Mouse (Mus musculus) E14TG2a.4 (cell line): ENCODE data around the gene Fut11.
A peak's percentile ranks its signal among the peaks of the same experiment; 100 is the strongest.

ENCODE experiments used
- H3K27me3 ChIP-seq: 2 replicates; pipeline ENCODE4 v1.6.1; 2014; ENCODE audit warnings: low read length, control low read depth; ENCODE audit not compliant: insufficient read depth
- H3K36me3 ChIP-seq: 2 replicates; pipeline ENCODE4 v1.6.1; 2014; ENCODE audit warnings: low read length, control low read depth; ENCODE audit not compliant: insufficient read depth
- H3K4me1 ChIP-seq: replicated peaks from 2 replicates; pipeline ENCODE4 v1.6.1; 2014; ENCODE audit warnings: low read depth, low read length, control low read depth
- H3K4me3 ChIP-seq: replicated peaks from 2 replicates; pipeline ENCODE4 v1.5.1; 2014; ENCODE audit warnings: mild to moderate bottlenecking, low read length
- H3K9me3 ChIP-seq: 2 replicates; pipeline ENCODE4 v1.6.1; 2014; ENCODE audit warnings: low read length, control low read depth
- CTCF ChIP-seq: conservative IDR thresholded peaks from 2 replicates; pipeline ENCODE4 v1.5.1; 2014; ENCODE audit warnings: low read length
- NANOG ChIP-seq: IDR thresholded peaks from 2 replicates; pipeline ENCODE4 v1.6.1; 2014; ENCODE audit warnings: borderline replicate concordance, low read length, mixed read lengths
- POU5F1 ChIP-seq: IDR thresholded peaks from 2 replicates; pipeline ENCODE4 v1.6.1; 2014; ENCODE audit warnings: low read length, borderline replicate concordance

Fut11 gene

GRCm38 (mm10) chr14:20694884-20695760 is at the start of gene Fut11:
TSS of gene Fut11 (plus strand) at chr14:20694968.
- Histone ChIP-seq H3K4me1 (peaks cover 47% of the 10 kb centered on the region), H3K4me3 (peak within 1 kb of the TSS; percentile 94), H3K9me3 (no peaks in the 10 kb centered on the region), H3K27me3 (no peaks in the 10 kb centered on the region), H3K36me3 (peaks cover 83% of the 10 kb centered on the region)
- TF ChIP-seq NANOG (no peak), POU5F1 (no peak), CTCF (no peak)

DNA sequence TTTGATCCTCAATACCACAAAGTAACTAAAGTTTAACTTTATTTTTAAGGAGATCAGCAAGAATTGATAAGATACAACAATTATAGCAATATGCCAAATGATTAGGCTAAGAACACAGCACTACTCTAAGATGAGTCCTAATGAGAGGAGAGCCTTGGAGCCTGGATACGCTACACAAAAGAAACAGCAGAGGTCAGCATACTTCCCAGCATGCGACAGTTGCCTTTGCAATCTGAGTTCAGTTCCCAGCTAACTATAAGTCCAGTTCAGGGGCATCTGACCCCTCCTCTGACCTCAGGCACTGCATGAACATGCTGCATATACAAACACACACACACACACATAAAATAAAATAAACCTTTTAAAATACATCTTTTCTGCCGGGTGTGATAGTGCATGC is 49.2 kb upstream of the Fut11 start:
- TF ChIP-seq CTCF (peak; percentile 25), NANOG (no peak)
- no peak overlapping the region for H3K4me3 ChIP-seq
- no peaks in the 10 kb centered on the region for H3K9me3 ChIP-seq
- H3K4me1 ChIP-seq: peaks cover 15% of the 10 kb centered on the region
- peaks cover 5% of the 10 kb centered on the region; the same call in 1 of the 2 replicates for H3K36me3 ChIP-seq
- no peaks in the 10 kb centered on the region for H3K27me3 ChIP-seq

DNA sequence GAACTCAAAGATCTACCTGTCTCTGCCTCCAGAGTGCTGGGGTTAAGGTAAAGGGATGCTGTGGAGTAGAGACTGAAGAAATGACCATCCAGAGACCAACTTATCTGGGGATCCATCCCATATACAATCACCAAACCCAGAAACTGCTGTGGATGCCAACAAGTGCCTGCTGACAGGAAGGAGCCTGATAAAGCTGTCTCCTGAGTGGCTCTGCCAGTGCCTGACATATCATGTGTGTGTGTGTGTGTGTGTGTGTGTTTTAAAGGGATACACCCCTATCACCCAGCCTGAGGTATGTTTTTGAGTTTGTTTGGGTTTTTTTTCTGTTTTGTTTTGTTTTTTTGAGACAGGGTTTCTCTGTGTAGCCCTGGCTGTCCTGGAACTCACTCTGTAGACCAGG is 48.4 kb upstream of the Fut11 start:
- TF ChIP-seq CTCF (no peak), POU5F1 (no peak), NANOG (no peak)
- no peaks in the 10 kb centered on the region for H3K9me3 ChIP-seq
- H3K36me3 ChIP-seq: peaks cover 5% of the 10 kb centered on the region; the same call in 1 of the 2 replicates
- H3K27me3 ChIP-seq: no peaks in the 10 kb centered on the region
- peaks cover 20% of the 10 kb centered on the region for H3K4me1 ChIP-seq
- no peak overlapping the region for H3K4me3 ChIP-seq

GRCm38 (mm10) chr14:20651000-20651399 is 43.8 kb upstream of the Fut11 start:
- Histone ChIP-seq H3K27me3 (peaks cover 3% of the 10 kb centered on the region; the same call in 1 of the 2 replicates), H3K4me1 (peaks cover 11% of the 10 kb centered on the region), H3K4me3 (no peak overlapping the region), H3K9me3 (no peaks in the 10 kb centered on the region), H3K36me3 (no peaks in the 10 kb centered on the region)
- TF ChIP-seq NANOG (no peak), CTCF (no peak), POU5F1 (no peak)

- H3K4me3 ChIP-seq: no peak overlapping the region
- H3K36me3 ChIP-seq: no peaks in the 10 kb centered on the region
- H3K4me1 ChIP-seq: peaks cover 11% of the 10 kb centered on the region
- no peaks in the 10 kb centered on the region for H3K9me3 ChIP-seq
- peaks cover 3% of the 10 kb centered on the region; the same call in 1 of the 2 replicates for H3K27me3 ChIP-seq
- TF ChIP-seq CTCF (no peak), NANOG (no peak), POU5F1 (no peak)
Observed at GRCm38 (mm10) chr14:20651722-20652256, 43.0 kb upstream of the Fut11 start.

- Histone ChIP-seq H3K4me1 (peaks cover 22% of the 10 kb centered on the region), H3K36me3 (no peaks in the 10 kb centered on the region), H3K4me3 (no peak overlapping the region), H3K27me3 (peaks cover 3% of the 10 kb centered on the region; the same call in 1 of the 2 replicates), H3K9me3 (no peaks in the 10 kb centered on the region)
- TF ChIP-seq NANOG (no peak), POU5F1 (no peak), CTCF (no peak)
Observed at GRCm38 (mm10) chr14:20654690-20655421, 39.9 kb upstream of the Fut11 start.

DNA sequence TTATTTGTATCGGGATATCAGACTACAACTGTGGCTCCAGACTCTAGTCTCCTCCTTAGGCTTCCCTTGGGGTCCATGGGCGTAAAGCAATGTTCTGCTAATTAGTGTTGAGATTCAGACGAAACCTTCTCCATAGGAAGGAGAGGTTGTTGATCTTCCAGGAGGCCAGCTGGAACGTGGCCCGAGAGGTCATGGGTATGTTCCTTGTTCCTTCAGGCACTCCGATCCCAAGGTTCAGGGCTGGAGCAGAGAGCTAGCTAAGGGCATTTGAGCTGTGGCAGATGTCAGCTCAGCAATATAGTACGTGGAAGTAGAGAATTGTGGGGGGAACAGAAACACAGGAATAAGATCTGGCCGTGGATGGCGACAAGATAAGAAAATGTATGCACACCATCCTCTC is 39.0 kb upstream of the Fut11 start:
- Histone ChIP-seq H3K4me3 (no peak overlapping the region), H3K9me3 (no peaks in the 10 kb centered on the region), H3K27me3 (peaks cover 3% of the 10 kb centered on the region; the same call in 1 of the 2 replicates), H3K36me3 (no peaks in the 10 kb centered on the region), H3K4me1 (peaks cover 31% of the 10 kb centered on the region)
- TF ChIP-seq POU5F1: no peak
- TF ChIP-seq CTCF: no peak
- no peak for TF ChIP-seq NANOG

- H3K9me3 ChIP-seq: no peaks in the 10 kb centered on the region
- peaks cover 27% of the 10 kb centered on the region for H3K4me1 ChIP-seq
- H3K36me3 ChIP-seq: no peaks in the 10 kb centered on the region
- H3K27me3 ChIP-seq: peaks cover 3% of the 10 kb centered on the region; the same call in 1 of the 2 replicates
- H3K4me3 ChIP-seq: no peak within 1 kb of the TSS
- no peak for TF ChIP-seq NANOG
- TF ChIP-seq CTCF: no peak
- TF ChIP-seq POU5F1: no peak
Observed at GRCm38 (mm10) chr14:20656361-20656760, 38.4 kb upstream of the Fut11 start, which contains the start of gene Myoz1. TSS of gene Myoz1 (minus strand) at chr14:20656540.
